Mouse (Mus musculus): ENCODE measurements at regions not wholly inside any gene's neighbourhood (a gene's known extent, or its start where the extent isn't known, plus 50 kb on each side); places are given as distances from the start of the nearest gene placed in this dataset.

- DNase-seq = no peak
- intact Hi-C loops (cut with DNase I) = no loop called here
Observed at GRCm38 (mm10) chr4:153890130-153890529, 66.9 kb upstream of the A430005L14Rik start.

GRCm38 (mm10) chr4:153899721-153900120 is 57.3 kb upstream of the A430005L14Rik start:
- DNase-seq = no peak
- intact Hi-C loops (cut with DNase I) = no loop called here

GRCm38 (mm10) chr4:153905076-153905475 is 52.0 kb upstream of the A430005L14Rik start:
- intact Hi-C loops (cut with DNase I) = no loop called here
- no peak for DNase-seq

- intact Hi-C loops (cut with DNase I) = no loop called here
- DNase-seq = no peak
Observed at GRCm38 (mm10) chr4:153905511-153905910, 51.5 kb upstream of the A430005L14Rik start.
